Mouse (Mus musculus): ENCODE results near the gene Hexim2.
A peak's percentile ranks its signal among the peaks of the same experiment; 100 is the strongest.

Gene Hexim2

GRCm38 (mm10) chr11:103131701-103132575, at the start of gene Hexim2:
TSS of gene Hexim2 (plus strand) at chr11:103132429.
- DNase-seq, result peak; percentile 62

GRCm38 (mm10) chr11:103093306-103093705, 38.9 kb upstream of the Hexim2 start:
- DNase-seq, result no peak

- no peak for DNase-seq
Measured at GRCm38 (mm10) chr11:103093862-103094833, 38.1 kb upstream of the Hexim2 start.

DNA sequence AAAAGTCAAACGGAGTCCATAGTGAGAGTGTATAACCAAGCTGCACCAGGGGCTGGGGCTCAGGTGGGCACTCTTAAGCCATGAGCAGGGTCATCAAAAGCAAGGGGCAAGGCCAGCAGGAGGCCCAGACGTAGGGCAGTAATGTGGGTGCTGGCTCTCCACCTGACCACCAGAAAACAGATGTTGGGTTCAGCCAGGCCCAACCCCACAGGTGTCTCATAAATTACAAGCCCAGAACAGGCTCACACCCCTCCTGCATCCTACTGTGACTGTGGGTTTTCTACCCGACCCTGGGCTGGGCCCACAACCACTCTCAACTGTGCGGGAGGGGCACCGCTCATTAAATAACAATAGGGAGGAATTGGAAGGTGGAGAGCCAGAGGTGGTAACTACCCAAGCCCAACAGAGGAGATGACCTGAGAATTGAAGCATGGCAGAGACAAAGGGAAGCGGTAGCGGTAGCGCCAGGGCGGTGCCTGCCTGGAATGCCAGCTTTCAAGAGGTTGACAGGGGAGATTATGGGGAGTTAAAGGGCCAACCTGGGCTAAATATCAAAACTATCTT, 37.0 kb upstream of the Hexim2 start:
- no peak for DNase-seq

GRCm38 (mm10) chr11:103095801-103096200, 36.4 kb upstream of the Hexim2 start:
- no peak for DNase-seq

DNA sequence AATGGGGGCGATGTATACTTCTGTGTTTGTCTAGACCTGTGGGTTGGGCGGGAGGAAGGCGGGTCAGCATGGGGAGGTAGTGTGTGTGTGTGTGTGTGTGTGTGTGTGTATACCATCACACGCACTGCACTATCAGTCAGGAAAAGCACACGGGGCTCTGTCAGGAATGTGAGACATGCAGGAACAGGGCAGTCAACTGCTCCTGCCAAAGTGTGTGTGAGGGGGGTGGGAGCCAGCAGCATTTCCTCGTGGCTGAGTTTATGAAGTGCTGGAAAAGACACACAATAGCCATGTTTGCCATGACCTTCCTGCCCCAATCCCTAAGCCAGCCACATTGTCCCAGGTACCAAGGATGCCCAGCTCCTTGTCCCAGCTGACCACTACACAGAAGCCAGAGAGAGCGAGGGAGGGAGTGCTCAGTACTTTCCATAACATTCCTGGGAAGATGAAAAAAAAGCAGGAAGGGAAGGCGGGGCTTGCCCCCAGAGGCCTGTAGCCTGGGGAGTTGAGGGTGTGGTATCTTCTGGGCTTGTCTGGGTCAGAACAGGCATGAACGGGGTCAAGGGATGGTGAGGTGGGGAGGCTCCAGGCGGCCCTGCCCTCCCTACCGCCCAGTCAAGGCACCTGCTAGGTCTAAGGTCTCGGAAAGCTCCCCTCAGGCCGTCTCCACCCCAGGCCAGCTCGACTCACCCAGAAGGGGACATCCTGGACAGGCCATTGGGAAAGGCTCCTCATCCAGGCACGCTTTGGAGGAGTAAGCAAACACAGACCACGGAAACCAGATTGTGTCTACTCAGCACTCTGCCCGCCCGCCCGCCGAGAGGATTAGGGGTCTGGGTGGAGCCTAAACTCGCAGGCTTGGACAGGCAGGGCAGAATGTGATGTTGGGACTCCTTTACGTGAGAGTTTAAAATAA, 35.0 kb upstream of the Hexim2 start:
- no peak for DNase-seq

DNA sequence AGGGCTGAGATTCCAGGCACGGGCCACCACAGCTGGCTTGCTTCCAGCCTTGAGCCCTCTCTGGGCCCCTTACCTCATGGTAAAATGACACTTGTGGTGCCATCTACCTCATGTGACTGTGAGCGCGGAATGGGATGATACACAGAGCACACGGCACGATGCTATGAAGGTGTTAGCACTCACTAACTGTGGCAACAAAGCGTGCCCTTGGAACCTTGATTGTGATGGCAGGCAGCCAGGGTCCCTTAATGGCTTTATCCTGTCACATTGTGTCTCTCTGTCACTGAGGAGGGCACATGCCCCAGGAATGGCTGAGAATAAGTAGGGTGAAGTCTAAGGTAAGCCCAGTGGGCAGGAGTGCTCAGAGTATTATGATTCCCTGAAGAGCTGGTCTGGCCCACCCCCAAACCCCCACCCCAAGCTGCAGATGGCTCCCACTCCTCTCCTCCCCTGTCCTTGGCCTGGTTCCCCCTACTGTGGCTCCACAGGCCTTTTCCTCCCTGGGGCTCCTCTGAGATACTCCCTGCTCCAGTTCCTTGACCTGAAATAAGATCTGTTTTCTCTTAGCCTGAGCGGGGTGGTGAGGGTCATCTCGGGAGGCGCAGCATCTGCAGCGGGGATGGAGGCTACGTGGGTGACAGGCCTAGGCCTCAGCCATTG, 33.6 kb upstream of the Hexim2 start:
- DNase-seq, result no peak

DNA sequence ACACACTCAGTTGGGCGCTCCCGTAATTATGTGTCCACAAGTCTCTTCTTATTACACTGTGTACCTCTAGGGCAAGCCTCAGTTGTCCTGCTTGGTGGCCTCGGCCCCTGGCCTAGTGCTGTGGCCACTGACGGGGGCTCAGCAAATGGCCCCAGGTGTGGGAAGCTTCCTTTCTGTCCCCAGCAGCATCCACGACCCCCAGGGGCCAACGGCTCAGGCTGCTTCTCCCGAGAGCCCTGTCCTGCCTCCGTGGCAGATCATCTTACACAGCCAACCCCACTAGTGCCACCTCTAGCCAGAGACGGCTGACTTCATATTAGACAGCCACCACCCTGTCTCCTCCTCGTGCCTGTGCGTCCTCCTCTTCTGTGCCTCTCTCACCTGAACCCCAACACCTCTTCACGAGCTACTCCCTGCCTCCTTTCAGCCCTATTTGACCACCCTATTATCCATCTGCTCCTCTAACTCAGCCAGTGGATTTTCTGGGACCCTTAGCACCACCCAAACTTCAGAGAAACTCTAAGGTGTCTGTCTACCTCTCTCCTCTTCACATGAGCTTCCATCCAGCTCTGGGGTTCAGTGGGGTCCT, 32.8 kb upstream of the Hexim2 start:
- no peak for DNase-seq

- no peak for DNase-seq
Measured at GRCm38 (mm10) chr11:103100361-103100760, 31.9 kb upstream of the Hexim2 start.

DNA sequence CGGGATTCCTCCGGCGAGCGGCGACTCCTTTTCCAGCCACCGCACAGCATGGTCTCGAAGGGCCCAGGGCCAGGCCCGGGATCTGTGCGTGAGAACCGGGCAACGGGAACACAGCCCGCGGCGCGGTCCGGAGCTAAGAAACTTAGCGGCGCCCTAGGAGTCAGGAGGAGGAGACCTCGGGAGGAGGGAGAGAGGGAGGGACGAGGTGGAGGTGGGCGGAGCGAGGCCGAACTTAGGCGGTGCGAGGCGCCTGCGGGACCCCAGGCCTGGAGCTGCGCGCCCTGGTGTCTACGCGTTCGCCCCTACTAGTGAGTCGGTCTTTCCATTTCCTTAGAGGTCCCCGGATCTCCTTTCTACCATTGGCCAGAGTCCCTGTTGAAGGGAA, 30.8 kb upstream of the Hexim2 start, which contains the start of the genes Plcd3 and Acbd4:
Gene Plcd3 (minus strand): TSS at position 178 of the 385 bp plus-strand sequence.
Gene Acbd4 (plus strand): TSS at position 202 of the 385 bp plus-strand sequence.
- peak; percentile 67 for DNase-seq

GRCm38 (mm10) chr11:103101866-103102501, 30.2 kb upstream of the Hexim2 start:
- DNase-seq, result no peak

- peak; percentile 95 for DNase-seq
Measured at GRCm38 (mm10) chr11:103102725-103103349, 29.4 kb upstream of the Hexim2 start.

- peak; percentile 47 for DNase-seq
Measured at GRCm38 (mm10) chr11:103103621-103104020, 28.6 kb upstream of the Hexim2 start.

GRCm38 (mm10) chr11:103104469-103104868, 27.8 kb upstream of the Hexim2 start:
- DNase-seq, result no peak

- DNase-seq, result no peak
Measured at GRCm38 (mm10) chr11:103105180-103105725, 27.0 kb upstream of the Hexim2 start.

GRCm38 (mm10) chr11:103105810-103106209, 26.4 kb upstream of the Hexim2 start:
- no peak for DNase-seq

DNA sequence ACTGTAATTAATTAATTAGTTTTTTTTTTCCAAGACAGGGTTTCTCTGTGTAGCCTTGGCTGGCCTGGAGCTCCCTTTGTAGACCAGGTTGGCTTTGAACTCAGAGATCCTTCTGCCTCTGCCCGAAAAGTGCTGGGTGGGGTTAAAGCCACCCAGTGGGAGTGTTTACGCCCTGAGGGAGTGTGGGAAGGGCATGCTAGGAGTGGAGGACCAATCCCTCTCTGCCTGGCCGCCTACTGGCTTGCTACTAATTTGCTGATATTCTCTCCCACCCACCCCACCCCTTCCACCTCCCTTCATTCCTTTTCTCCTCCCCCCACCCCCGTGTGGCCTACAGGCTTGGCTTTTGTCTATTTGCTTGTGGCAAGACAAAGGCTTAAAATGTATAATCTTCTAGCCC, 25.8 kb upstream of the Hexim2 start:
- DNase-seq, result no peak

DNA sequence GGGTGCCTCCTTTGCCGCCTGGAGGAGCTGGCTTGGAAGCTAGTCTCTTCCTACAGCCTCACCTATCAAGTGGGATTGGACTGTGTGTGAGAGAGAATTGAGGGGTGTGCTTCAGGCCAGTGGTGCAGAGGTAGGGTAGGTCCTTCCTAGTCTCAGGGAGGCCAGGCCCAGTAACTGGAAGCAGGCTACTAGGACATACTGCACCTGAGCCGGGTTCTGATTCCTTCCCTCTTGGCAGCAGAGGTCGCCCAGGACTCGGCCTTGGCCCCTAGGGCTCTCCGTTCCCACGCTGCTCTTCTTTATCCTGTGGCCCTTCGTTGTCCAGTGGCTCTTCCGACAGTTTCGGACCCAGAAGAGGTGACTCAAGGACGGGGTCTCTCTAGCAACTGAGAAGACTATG, 20.9 kb upstream of the Hexim2 start:
- DNase-seq, result no peak

DNA sequence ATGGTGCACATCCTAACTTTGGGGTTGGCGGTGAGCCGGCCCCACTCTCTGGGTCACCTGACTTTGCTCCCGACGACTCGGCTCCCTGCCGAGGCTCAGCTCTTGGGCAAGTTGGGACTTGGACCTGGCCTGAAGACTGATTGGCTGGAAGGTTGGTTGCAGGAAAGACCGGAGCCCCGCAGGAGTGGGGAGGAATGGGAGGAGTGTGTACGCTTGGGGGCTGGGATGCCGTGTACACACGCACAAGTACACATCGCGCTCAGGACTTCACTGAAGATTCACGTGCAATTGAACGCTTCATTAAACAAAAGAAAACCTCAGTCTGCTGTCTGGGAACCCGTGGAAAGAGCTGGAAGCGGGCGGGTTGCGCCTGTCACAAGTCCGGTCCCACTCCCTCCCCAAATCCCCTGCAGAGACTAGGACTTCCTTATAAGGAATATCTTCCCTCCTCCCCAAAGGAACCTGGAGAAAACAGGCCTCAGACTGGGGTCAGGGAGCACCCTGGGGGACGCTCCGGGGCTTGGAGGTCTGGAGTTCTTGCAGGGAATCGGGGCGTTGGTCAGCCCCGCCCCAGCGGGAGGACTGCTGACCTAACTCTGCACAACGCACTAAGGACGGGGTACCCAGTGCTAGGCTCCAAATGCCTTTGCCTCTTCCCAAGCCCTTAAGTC, 20.2 kb upstream of the Hexim2 start:
- DNase-seq, result no peak
